Mouse (Mus musculus) embryonic facial prominence, embryonic 15.5 days (tissue): ENCODE measurements around the gene Clic5. TPM values are rescaled to one million over a fixed set of nuclear protein-coding genes. Genes with fewer than 3 reads are reported as not detected.

Experiments used
- ATAC-seq: fragments of 200-750 bp; cut with Nextera tagmentation; 2 replicates; pipeline ENCODE4 v1.8.0; 2017; ENCODE audit warnings: low read depth, moderate TSS enrichment; ENCODE audit not compliant: insufficient number of reproducible peaks, low FRiP score, low TSS enrichment
- H3K27ac ChIP-seq: fragments of 300-500 bp; sonication (generic); replicated peaks from 2 replicates; pipeline ENCODE4 v1.5.1; 2015; ENCODE audit warnings: mild to moderate bottlenecking, inconsistent platforms
- H3K27me3 ChIP-seq: fragments of 300-500 bp; sonication (generic); 2 replicates; pipeline ENCODE4 v1.6.1; 2015; ENCODE audit warnings: inconsistent platforms
- H3K36me3 ChIP-seq: fragments of 300-500 bp; sonication (generic); 2 replicates; pipeline ENCODE4 v1.6.1; 2015; ENCODE audit warnings: mild to moderate bottlenecking, inconsistent platforms
- H3K4me1 ChIP-seq: fragments of 300-500 bp; sonication (generic); 2 replicates; pipeline ENCODE4 v1.6.1; 2015; ENCODE audit warnings: inconsistent platforms
- H3K4me2 ChIP-seq: fragments of 300-500 bp; sonication (generic); replicated peaks from 2 replicates; pipeline ENCODE4 v1.6.1; 2015; ENCODE audit warnings: mild to moderate bottlenecking, inconsistent platforms
- H3K4me3 ChIP-seq: fragments of 300-500 bp; sonication (generic); replicated peaks from 2 replicates; pipeline ENCODE4 v1.5.1; 2015; ENCODE audit warnings: mild to moderate bottlenecking, inconsistent platforms
- H3K9ac ChIP-seq: fragments of 300-500 bp; sonication (generic); 2 replicates; pipeline ENCODE4 v1.6.1; 2015; ENCODE audit warnings: inconsistent platforms
- H3K9me3 ChIP-seq: fragments of 300-500 bp; sonication (generic); replicated peaks from 2 replicates; pipeline ENCODE4 v1.6.1; 2016; ENCODE audit warnings: inconsistent platforms
- WGBS: fragments of 180-500 bp; shearing (Covaris S2); methylation state at CpG from one replicate; pipeline ENCODE4 v1.1.7; 2015; 5-methylcytosine and 5-hydroxymethylcytosine counted together
- polyA plus RNA-seq: library from polyadenylated mRNA; unstranded; fragments of >200 nt; fragmentation: Nextera tagmentation; extraction: Ambion mirVana; gene quantifications from 2 replicates; pipeline ENCODE4 v1.2.1, GENCODE M21; 2015

The Clic5 gene
- polyA plus RNA-seq, 1 experiment from 2014 or later = 1.1 TPM

GRCm38 (mm10) chr17:44239030-44239721, 50.8 kb downstream of the Clic5 start:
- H3K4me2 ChIP-seq = peak overlapping the region; percentile 42
- 0 out of 2 replicates have a peak, but pooled peaks cover 4% of the 10 kb centered on the region for H3K27me3 ChIP-seq
- no peaks in the 10 kb centered on the region for H3K36me3 ChIP-seq
- H3K9me3 ChIP-seq = no peaks in the 10 kb centered on the region
- no peak overlapping the region for H3K9ac ChIP-seq
- peak overlapping the region; percentile 16 for H3K4me3 ChIP-seq
- peak overlapping the region; percentile 78 for H3K27ac ChIP-seq
- 7% methylated on average over 10 of the region's 10 CpGs for WGBS
- peaks cover 19% of the 10 kb centered on the region for H3K4me1 ChIP-seq
- ATAC-seq = peak; percentile 81

GRCm38 (mm10) chr17:44240742-44241141, 52.4 kb downstream of the Clic5 start:
- 97% methylated on average over 2 of the region's 2 CpGs for WGBS
- Histone ChIP-seq H3K36me3 (no peaks in the 10 kb centered on the region), H3K4me1 (peaks cover 19% of the 10 kb centered on the region), H3K4me2 (no peak overlapping the region), H3K9me3 (no peaks in the 10 kb centered on the region), H3K4me3 (no peak overlapping the region), H3K27me3 (0 out of 2 replicates have a peak, but pooled peaks cover 5% of the 10 kb centered on the region), H3K27ac (no peak overlapping the region), H3K9ac (no peak overlapping the region)
- no peak for ATAC-seq

GRCm38 (mm10) chr17:44244096-44244495, 55.7 kb downstream of the Clic5 start:
- Histone ChIP-seq H3K27ac (no peak overlapping the region), H3K4me3 (no peak overlapping the region), H3K9ac (no peak overlapping the region), H3K4me2 (no peak overlapping the region), H3K27me3 (0 out of 2 replicates have a peak, but pooled peaks cover 5% of the 10 kb centered on the region), H3K36me3 (no peaks in the 10 kb centered on the region), H3K4me1 (peaks cover 9% of the 10 kb centered on the region), H3K9me3 (no peaks in the 10 kb centered on the region)
- ATAC-seq = no peak
- 49% methylated on average over 5 of the region's 5 CpGs for WGBS

GRCm38 (mm10) chr17:44244625-44245024, 56.2 kb downstream of the Clic5 start:
- Histone ChIP-seq H3K27ac (no peak overlapping the region), H3K4me1 (peaks cover 3% of the 10 kb centered on the region; the same call in 1 of the 2 replicates), H3K36me3 (no peaks in the 10 kb centered on the region), H3K4me3 (no peak overlapping the region), H3K27me3 (0 out of 2 replicates have a peak, but pooled peaks cover 5% of the 10 kb centered on the region), H3K9ac (no peak overlapping the region), H3K9me3 (no peaks in the 10 kb centered on the region), H3K4me2 (no peak overlapping the region)
- WGBS = 23% methylated on average over 7 of the region's 7 CpGs
- peak; percentile 73; the same call in 1 of the 2 replicates for ATAC-seq

GRCm38 (mm10) chr17:44246153-44246700, 57.8 kb downstream of the Clic5 start:
- H3K27ac ChIP-seq = no peak overlapping the region
- no peaks in the 10 kb centered on the region for H3K4me1 ChIP-seq
- H3K4me3 ChIP-seq = no peak overlapping the region
- H3K9ac ChIP-seq = no peak overlapping the region
- ATAC-seq = no peak
- H3K27me3 ChIP-seq = 0 out of 2 replicates have a peak, but pooled peaks cover 5% of the 10 kb centered on the region
- no peaks in the 10 kb centered on the region for H3K9me3 ChIP-seq
- WGBS = 62% methylated on average over 9 of the region's 9 CpGs
- no peaks in the 10 kb centered on the region for H3K36me3 ChIP-seq
- H3K4me2 ChIP-seq = no peak overlapping the region

GRCm38 (mm10) chr17:44249544-44249943, 61.2 kb downstream of the Clic5 start:
- no peak for ATAC-seq

GRCm38 (mm10) chr17:44252653-44253052, 64.3 kb downstream of the Clic5 start:
- no peak overlapping the region for H3K9ac ChIP-seq

More at GRCm38 (mm10) chr17:44249544-44249943, 61.2 kb downstream of the Clic5 start:
- Histone ChIP-seq H3K36me3 (no peaks in the 10 kb centered on the region), H3K9ac (no peak overlapping the region), H3K27me3 (peaks cover 5% of the 10 kb centered on the region), H3K4me2 (no peak overlapping the region), H3K4me1 (peaks cover 4% of the 10 kb centered on the region; the same call in 1 of the 2 replicates), H3K9me3 (no peaks in the 10 kb centered on the region), H3K27ac (no peak overlapping the region), H3K4me3 (no peak overlapping the region)
- WGBS = 56% methylated on average over 4 of the region's 4 CpGs

GRCm38 (mm10) chr17:44254698-44255097, 66.3 kb downstream of the Clic5 start:
- WGBS = 13% methylated on average over 8 of the region's 8 CpGs
- no peak overlapping the region for H3K9ac ChIP-seq
- no peaks in the 10 kb centered on the region for H3K9me3 ChIP-seq

More at GRCm38 (mm10) chr17:44252653-44253052, 64.3 kb downstream of the Clic5 start:
- Histone ChIP-seq H3K27me3 (peaks cover 11% of the 10 kb centered on the region), H3K27ac (no peak overlapping the region), H3K9me3 (no peaks in the 10 kb centered on the region), H3K4me2 (no peak overlapping the region), H3K4me3 (no peak overlapping the region), H3K4me1 (peaks cover 9% of the 10 kb centered on the region; the same call in 1 of the 2 replicates), H3K36me3 (no peaks in the 10 kb centered on the region)
- WGBS = 52% methylated on average over 3 of the region's 3 CpGs
- ATAC-seq = no peak

GRCm38 (mm10) chr17:44256583-44256982, 68.2 kb downstream of the Clic5 start:
- Histone ChIP-seq H3K27me3 (peaks cover 29% of the 10 kb centered on the region), H3K4me2 (no peak overlapping the region), H3K4me3 (no peak overlapping the region), H3K36me3 (no peaks in the 10 kb centered on the region), H3K4me1 (peaks cover 9% of the 10 kb centered on the region; the same call in 1 of the 2 replicates), H3K27ac (no peak overlapping the region), H3K9me3 (no peaks in the 10 kb centered on the region), H3K9ac (no peak overlapping the region)
- peak; percentile 16; the same call in 1 of the 2 replicates for ATAC-seq
- 3% methylated on average over 6 of the region's 6 CpGs for WGBS

More at GRCm38 (mm10) chr17:44254698-44255097, 66.3 kb downstream of the Clic5 start:
- Histone ChIP-seq H3K4me1 (peaks cover 9% of the 10 kb centered on the region; the same call in 1 of the 2 replicates), H3K4me3 (no peak overlapping the region), H3K27me3 (peaks cover 20% of the 10 kb centered on the region), H3K36me3 (no peaks in the 10 kb centered on the region), H3K27ac (no peak overlapping the region), H3K4me2 (peak overlapping the region; percentile 19)
- no peak for ATAC-seq

- ATAC-seq = no peak
- Histone ChIP-seq H3K4me2 (no peak overlapping the region), H3K27me3 (peaks cover 28% of the 10 kb centered on the region)
These were observed 70.9 kb downstream of the Clic5 start for GRCm38 (mm10) chr17:44259245-44259644.

GRCm38 (mm10) chr17:44261594-44262202, 73.3 kb downstream of the Clic5 start:
- no peak overlapping the region for H3K4me3 ChIP-seq
- H3K27ac ChIP-seq = no peak overlapping the region
- WGBS = 20% methylated on average over 9 of the region's 15 CpGs
- H3K9me3 ChIP-seq = no peaks in the 10 kb centered on the region
- H3K4me2 ChIP-seq = no peak overlapping the region
- ATAC-seq = no peak
- H3K36me3 ChIP-seq = no peaks in the 10 kb centered on the region
- H3K27me3 ChIP-seq = peaks cover 18% of the 10 kb centered on the region; the same call in 1 of the 2 replicates
- H3K4me1 ChIP-seq = no peaks in the 10 kb centered on the region
- no peak overlapping the region for H3K9ac ChIP-seq

More at GRCm38 (mm10) chr17:44259245-44259644, 70.9 kb downstream of the Clic5 start:
- Histone ChIP-seq H3K4me3 (no peak overlapping the region), H3K36me3 (no peaks in the 10 kb centered on the region), H3K9me3 (no peaks in the 10 kb centered on the region), H3K27ac (no peak overlapping the region), H3K9ac (no peak overlapping the region), H3K4me1 (peaks cover 8% of the 10 kb centered on the region; the same call in 1 of the 2 replicates)
- 39% methylated on average over 6 of the region's 6 CpGs for WGBS
